In genomic region chr1:128669241-128669666, GRCm38 (mm10) we compare ENCODE assay signal across 11 mouse cellular contexts.
A peak's percentile ranks its signal among the peaks of the same experiment; 100 is the strongest.
DNase-seq lines count a peak whose midpoint lies in the region; ATAC-seq lines count a peak whose summit lies in the region.
"Had no signal": no experiment of that assay in that cellular context is flagged by ENCODE, and none has a peak within 500 bp of the region (broad histone marks: within the 10 kb centered on the region; RNA-seq: fewer than 3 reads in every experiment).

No protein-coding gene starts in this region.

- no peak for DNase-seq in neural tube, embryonic 10.5 days (ENCODE audit: extremely low spot score, low spot score)
- no peak for DNase-seq in embryonic facial prominence, embryonic 14.5 days (ENCODE audit: low spot score)
- DNase-seq in hindbrain, embryonic 14.5 days (ENCODE audit: low spot score) = no peak
- DNase-seq in natural killer cell, adult 2 months (ENCODE audit: low spot score in 2 of 2) = no peak
- DNase-seq in right cerebral cortex, postnatal 10 days (ENCODE audit: low spot score in 2 of 2) = no peak
- DNase-seq: gastrocnemius, adult 2 months; layer of hippocampus, postnatal 36 days had no signal

- no peaks in the 10 kb centered on the region for H3K4me1 ChIP-seq in neural tube, embryonic 12.5 days
- no peaks in the 10 kb centered on the region for H3K4me1 ChIP-seq in embryonic facial prominence, embryonic 14.5 days (ENCODE audit: control insufficient read depth, insufficient read depth, low read length)
- H3K4me1 ChIP-seq in hindbrain, embryonic 14.5 days (replicated peaks; ENCODE audit: control insufficient read depth, insufficient read depth, low read length) = peaks cover 12% of the 10 kb centered on the region; the same call in 1 of the 2 replicates
- H3K4me1 ChIP-seq: embryonic facial prominence, embryonic 13.5 days had no signal

- H3K9ac ChIP-seq in neural tube, embryonic 12.5 days = no peak overlapping the region
- no peak overlapping the region for H3K9ac ChIP-seq in embryonic facial prominence, embryonic 14.5 days (ENCODE audit: low read depth, low read length)
- H3K9ac ChIP-seq in hindbrain, embryonic 14.5 days = no peak overlapping the region
- H3K9ac ChIP-seq: embryonic facial prominence, embryonic 13.5 days had no signal

- ATAC-seq in neural tube, embryonic 12.5 days (ENCODE audit: low FRiP score, low read depth) = peak; percentile 41; the same call in 1 of the 2 replicates
- peak; percentile 33; the same call in 1 of the 2 replicates for ATAC-seq in embryonic facial prominence, embryonic 14.5 days (ENCODE audit: low read depth)
- peak; percentile 46; the same call in 1 of the 2 replicates for ATAC-seq in hindbrain, embryonic 14.5 days (ENCODE audit: low FRiP score)
- ATAC-seq in granulocyte monocyte progenitor cell, adult 5-6 weeks (replicated peaks; ENCODE audit: poor library complexity, severe bottlenecking) = no peak
- ATAC-seq: lung, postnatal 0 days had no signal

- H3K27ac ChIP-seq in neural tube, embryonic 12.5 days = no peak overlapping the region
- H3K27ac ChIP-seq in embryonic facial prominence, embryonic 14.5 days (replicated peaks; ENCODE audit: low read depth, low read length) = no peak overlapping the region
- peak overlapping the region; percentile 49; the same call in 1 of the 2 replicates for H3K27ac ChIP-seq in hindbrain, embryonic 14.5 days
- H3K27ac ChIP-seq: embryonic facial prominence, embryonic 13.5 days; gastrocnemius, adult 2 months had no signal

- H3K4me3 ChIP-seq in neural tube, embryonic 12.5 days = no peak overlapping the region
- no peak overlapping the region for H3K4me3 ChIP-seq in embryonic facial prominence, embryonic 14.5 days (ENCODE audit: low read depth, low read length)
- H3K4me3 ChIP-seq in hindbrain, embryonic 14.5 days (replicated peaks; ENCODE audit: low read length) = no peak overlapping the region
- H3K4me3 ChIP-seq: embryonic facial prominence, embryonic 13.5 days; gastrocnemius, adult 2 months had no signal

- no peak overlapping the region for H3K4me2 ChIP-seq in neural tube, embryonic 12.5 days (replicated peaks)
- no peak overlapping the region for H3K4me2 ChIP-seq in embryonic facial prominence, embryonic 14.5 days (ENCODE audit: low read depth, low read length)
- no peak overlapping the region for H3K4me2 ChIP-seq in hindbrain, embryonic 14.5 days (replicated peaks)
- H3K4me2 ChIP-seq: embryonic facial prominence, embryonic 13.5 days had no signal

- H3K27me3 ChIP-seq in neural tube, embryonic 12.5 days (replicated peaks) = no peaks in the 10 kb centered on the region
- no peaks in the 10 kb centered on the region for H3K27me3 ChIP-seq in embryonic facial prominence, embryonic 14.5 days (replicated peaks; ENCODE audit: control insufficient read depth, insufficient read depth, low read length)
- no peaks in the 10 kb centered on the region for H3K27me3 ChIP-seq in hindbrain, embryonic 14.5 days (ENCODE audit: control insufficient read depth, insufficient read depth, low read length)
- H3K27me3 ChIP-seq: embryonic facial prominence, embryonic 13.5 days had no signal

- H3K9me3 ChIP-seq in neural tube, embryonic 12.5 days = no peaks in the 10 kb centered on the region
- H3K9me3 ChIP-seq in embryonic facial prominence, embryonic 14.5 days (ENCODE audit: control insufficient read depth, low read length) = no peaks in the 10 kb centered on the region
- H3K9me3 ChIP-seq in hindbrain, embryonic 14.5 days (ENCODE audit: control insufficient read depth, low read length) = 0 out of 2 replicates have a peak, but pooled peaks cover 3% of the 10 kb centered on the region

- no peaks in the 10 kb centered on the region for H3K36me3 ChIP-seq in neural tube, embryonic 12.5 days
- no peaks in the 10 kb centered on the region for H3K36me3 ChIP-seq in embryonic facial prominence, embryonic 14.5 days (ENCODE audit: control insufficient read depth, insufficient read depth, low read length)
- H3K36me3 ChIP-seq in hindbrain, embryonic 14.5 days (replicated peaks; ENCODE audit: control insufficient read depth, insufficient read depth) = no peaks in the 10 kb centered on the region
- H3K36me3 ChIP-seq: embryonic facial prominence, embryonic 13.5 days had no signal

- 26% methylated on average over 2 of the region's 2 CpGs for WGBS in neural tube, embryonic 12.5 days
- WGBS in embryonic facial prominence, embryonic 14.5 days = 45% methylated on average over 2 of the region's 2 CpGs
- WGBS in hindbrain, embryonic 14.5 days = 7% methylated on average over 2 of the region's 2 CpGs
